Mouse (Mus musculus): ENCODE results near the gene Atp6v0a4. TPM values are rescaled to one million over a fixed set of nuclear protein-coding genes. Genes with fewer than 3 reads are reported as not detected.

Atp6v0a4 gene
- polyA plus RNA-seq, 1 experiment from 2014 or later: 2.6 TPM

GRCm38 (mm10) chr6:38103775-38104174 is 20.6 kb downstream of the Atp6v0a4 start:
- Histone ChIP-seq H3K9me3 (ENCODE audit: control insufficient read depth, low read length) (no peaks in the 10 kb centered on the region), H3K36me3 (ENCODE audit: control insufficient read depth, insufficient read depth, low read length) (no peaks in the 10 kb centered on the region), H3K9ac (ENCODE audit: low read depth, low read length) (no peak overlapping the region), H3K27ac (ENCODE audit: low read depth, low read length) (no peak overlapping the region), H3K27me3 (ENCODE audit: control insufficient read depth, insufficient read depth, low read length) (no peaks in the 10 kb centered on the region), H3K4me3 (ENCODE audit: low read length) (no peak overlapping the region), H3K4me2 (replicated peaks; ENCODE audit: low read depth, low read length) (no peak overlapping the region), H3K4me1 (ENCODE audit: control insufficient read depth, insufficient read depth, low read length) (no peaks in the 10 kb centered on the region)
- ATAC-seq (ENCODE audit: low FRiP score, low TSS enrichment): no peak
- WGBS: 43% methylated on average over 6 of the region's 6 CpGs

- H3K4me3 ChIP-seq (ENCODE audit: low read length): no peak overlapping the region
- H3K4me1 ChIP-seq (ENCODE audit: control insufficient read depth, insufficient read depth, low read length): no peaks in the 10 kb centered on the region
- no peak overlapping the region for H3K27ac ChIP-seq (ENCODE audit: low read depth, low read length)
- ATAC-seq (ENCODE audit: low FRiP score, low TSS enrichment): no peak
- no peak overlapping the region for H3K4me2 ChIP-seq (replicated peaks; ENCODE audit: low read depth, low read length)
- 85% methylated on average over 7 of the region's 7 CpGs for WGBS
- no peaks in the 10 kb centered on the region for H3K9me3 ChIP-seq (ENCODE audit: control insufficient read depth, low read length)
- H3K27me3 ChIP-seq (ENCODE audit: control insufficient read depth, insufficient read depth, low read length): no peaks in the 10 kb centered on the region
- no peaks in the 10 kb centered on the region for H3K36me3 ChIP-seq (ENCODE audit: control insufficient read depth, insufficient read depth, low read length)
- H3K9ac ChIP-seq (ENCODE audit: low read depth, low read length): no peak overlapping the region
Measured at GRCm38 (mm10) chr6:38102216-38102795, 22.1 kb downstream of the Atp6v0a4 start.

- ATAC-seq (ENCODE audit: low FRiP score, low TSS enrichment): peak; percentile 28; the same call in 1 of the 2 replicates
Measured at GRCm38 (mm10) chr6:38096961-38097370, 27.4 kb downstream of the Atp6v0a4 start.

GRCm38 (mm10) chr6:38094701-38095100 is 29.7 kb downstream of the Atp6v0a4 start:
- no peak for ATAC-seq (ENCODE audit: low FRiP score, low TSS enrichment)
- Histone ChIP-seq H3K9me3 (ENCODE audit: control insufficient read depth, low read length) (no peaks in the 10 kb centered on the region), H3K9ac (ENCODE audit: low read depth, low read length) (no peak overlapping the region), H3K27me3 (ENCODE audit: control insufficient read depth, insufficient read depth, low read length) (no peaks in the 10 kb centered on the region), H3K27ac (ENCODE audit: low read depth, low read length) (no peak overlapping the region), H3K4me1 (ENCODE audit: control insufficient read depth, insufficient read depth, low read length) (no peaks in the 10 kb centered on the region), H3K36me3 (ENCODE audit: control insufficient read depth, insufficient read depth, low read length) (no peaks in the 10 kb centered on the region), H3K4me3 (ENCODE audit: low read length) (no peak overlapping the region), H3K4me2 (replicated peaks; ENCODE audit: low read depth, low read length) (no peak overlapping the region)
- WGBS: 96% methylated on average over 10 of the region's 10 CpGs

More at GRCm38 (mm10) chr6:38096961-38097370, 27.4 kb downstream of the Atp6v0a4 start:
- Histone ChIP-seq H3K27me3 (ENCODE audit: control insufficient read depth, insufficient read depth, low read length) (no peaks in the 10 kb centered on the region), H3K4me1 (ENCODE audit: control insufficient read depth, insufficient read depth, low read length) (no peaks in the 10 kb centered on the region), H3K9me3 (ENCODE audit: control insufficient read depth, low read length) (no peaks in the 10 kb centered on the region), H3K9ac (ENCODE audit: low read depth, low read length) (no peak overlapping the region), H3K4me3 (ENCODE audit: low read length) (no peak overlapping the region), H3K36me3 (ENCODE audit: control insufficient read depth, insufficient read depth, low read length) (no peaks in the 10 kb centered on the region), H3K27ac (ENCODE audit: low read depth, low read length) (no peak overlapping the region), H3K4me2 (replicated peaks; ENCODE audit: low read depth, low read length) (no peak overlapping the region)
- WGBS: 64% methylated on average over 5 of the region's 5 CpGs

GRCm38 (mm10) chr6:38092539-38092938 is 31.8 kb downstream of the Atp6v0a4 start:
- no peak overlapping the region for H3K4me2 ChIP-seq (replicated peaks; ENCODE audit: low read depth, low read length)
- no peak for ATAC-seq (ENCODE audit: low FRiP score, low TSS enrichment)
- H3K4me3 ChIP-seq (ENCODE audit: low read length): no peak overlapping the region
- H3K36me3 ChIP-seq (ENCODE audit: control insufficient read depth, insufficient read depth, low read length): no peaks in the 10 kb centered on the region
- no peaks in the 10 kb centered on the region for H3K9me3 ChIP-seq (ENCODE audit: control insufficient read depth, low read length)
- no peak overlapping the region for H3K27ac ChIP-seq (ENCODE audit: low read depth, low read length)
- no peak overlapping the region for H3K9ac ChIP-seq (ENCODE audit: low read depth, low read length)
- WGBS: 97% methylated on average over 8 of the region's 8 CpGs
- no peaks in the 10 kb centered on the region for H3K4me1 ChIP-seq (ENCODE audit: control insufficient read depth, insufficient read depth, low read length)
- H3K27me3 ChIP-seq (ENCODE audit: control insufficient read depth, insufficient read depth, low read length): no peaks in the 10 kb centered on the region

GRCm38 (mm10) chr6:38087242-38088026 is 37.0 kb downstream of the Atp6v0a4 start:
- Histone ChIP-seq H3K9ac (ENCODE audit: low read depth, low read length) (no peak overlapping the region), H3K4me1 (ENCODE audit: control insufficient read depth, insufficient read depth, low read length) (peaks cover 6% of the 10 kb centered on the region; the same call in 1 of the 2 replicates), H3K4me3 (ENCODE audit: low read length) (no peak overlapping the region), H3K27ac (ENCODE audit: low read depth, low read length) (no peak overlapping the region), H3K36me3 (ENCODE audit: control insufficient read depth, insufficient read depth, low read length) (no peaks in the 10 kb centered on the region), H3K4me2 (replicated peaks; ENCODE audit: low read depth, low read length) (no peak overlapping the region), H3K9me3 (ENCODE audit: control insufficient read depth, low read length) (no peaks in the 10 kb centered on the region), H3K27me3 (ENCODE audit: control insufficient read depth, insufficient read depth, low read length) (no peaks in the 10 kb centered on the region)
- no peak for ATAC-seq (ENCODE audit: low FRiP score, low TSS enrichment)
- 83% methylated on average over 9 of the region's 9 CpGs for WGBS

- H3K27me3 ChIP-seq (ENCODE audit: control insufficient read depth, insufficient read depth, low read length): no peaks in the 10 kb centered on the region
- ATAC-seq (ENCODE audit: low FRiP score, low TSS enrichment): no peak
- H3K4me2 ChIP-seq (replicated peaks; ENCODE audit: low read depth, low read length): no peak overlapping the region
- H3K4me1 ChIP-seq (ENCODE audit: control insufficient read depth, insufficient read depth, low read length): peaks cover 14% of the 10 kb centered on the region
- no peak overlapping the region for H3K27ac ChIP-seq (ENCODE audit: low read depth, low read length)
- WGBS: 34% methylated on average over 4 of the region's 4 CpGs
- H3K36me3 ChIP-seq (ENCODE audit: control insufficient read depth, insufficient read depth, low read length): no peaks in the 10 kb centered on the region
- H3K9ac ChIP-seq (ENCODE audit: low read depth, low read length): 0 out of 2 replicates have a peak overlapping the region, but pooled peaks have one; percentile 18
- H3K4me3 ChIP-seq (ENCODE audit: low read length): no peak overlapping the region
- no peaks in the 10 kb centered on the region for H3K9me3 ChIP-seq (ENCODE audit: control insufficient read depth, low read length)
Measured at GRCm38 (mm10) chr6:38083204-38083603, 41.2 kb downstream of the Atp6v0a4 start.

- Histone ChIP-seq H3K4me2 (replicated peaks; ENCODE audit: low read depth, low read length) (no peak overlapping the region), H3K27me3 (ENCODE audit: control insufficient read depth, insufficient read depth, low read length) (no peaks in the 10 kb centered on the region), H3K27ac (ENCODE audit: low read depth, low read length) (peak overlapping the region; percentile 42; the same call in 1 of the 2 replicates), H3K4me3 (ENCODE audit: low read length) (no peak overlapping the region), H3K9me3 (ENCODE audit: control insufficient read depth, low read length) (no peaks in the 10 kb centered on the region), H3K36me3 (ENCODE audit: control insufficient read depth, insufficient read depth, low read length) (no peaks in the 10 kb centered on the region), H3K4me1 (ENCODE audit: control insufficient read depth, insufficient read depth, low read length) (peaks cover 14% of the 10 kb centered on the region), H3K9ac (ENCODE audit: low read depth, low read length) (no peak overlapping the region)
- WGBS: 31% methylated on average over 11 of the region's 11 CpGs
- ATAC-seq (ENCODE audit: low FRiP score, low TSS enrichment): peak; percentile 70
Measured at GRCm38 (mm10) chr6:38081727-38082341, 42.6 kb downstream of the Atp6v0a4 start.

- Histone ChIP-seq H3K9ac (ENCODE audit: low read depth, low read length) (no peak overlapping the region), H3K4me3 (ENCODE audit: low read length) (no peak overlapping the region), H3K9me3 (ENCODE audit: control insufficient read depth, low read length) (no peaks in the 10 kb centered on the region), H3K27me3 (ENCODE audit: control insufficient read depth, insufficient read depth, low read length) (no peaks in the 10 kb centered on the region), H3K27ac (ENCODE audit: low read depth, low read length) (no peak overlapping the region), H3K4me1 (ENCODE audit: control insufficient read depth, insufficient read depth, low read length) (peaks cover 14% of the 10 kb centered on the region), H3K4me2 (replicated peaks; ENCODE audit: low read depth, low read length) (no peak overlapping the region), H3K36me3 (ENCODE audit: control insufficient read depth, insufficient read depth, low read length) (no peaks in the 10 kb centered on the region)
- ATAC-seq (ENCODE audit: low FRiP score, low TSS enrichment): no peak
- WGBS: 68% methylated on average over 4 of the region's 4 CpGs
Measured at GRCm38 (mm10) chr6:38080364-38080763, 44.0 kb downstream of the Atp6v0a4 start.

All from kidney, embryonic 14.5 days (tissue).